Comparison of ENCODE assay signal across 9 mouse cellular contexts in genomic region chr16:44058745-44059144, GRCm38 (mm10). TPM values are rescaled to one million over a fixed set of nuclear protein-coding genes. Genes with fewer than 3 reads are reported as not detected.
A peak's percentile ranks its signal among the peaks of the same experiment; 100 is the strongest.
DNase-seq lines count a peak whose midpoint lies in the region; ATAC-seq lines count a peak whose summit lies in the region.
"Had no signal": no experiment of that assay in that cellular context is flagged by ENCODE, and none has a peak within 500 bp of the region (broad histone marks: within the 10 kb centered on the region; RNA-seq: fewer than 3 reads in every experiment).

No protein-coding gene starts in this region.

- no peaks in the 10 kb centered on the region for H3K9me3 ChIP-seq in forebrain, embryonic 15.5 days
- no peaks in the 10 kb centered on the region for H3K9me3 ChIP-seq in limb, embryonic 11.5 days (ENCODE audit: control insufficient read depth, low read length)
- H3K9me3 ChIP-seq: heart, embryonic 13.5 days had no signal

- H3K4me1 ChIP-seq in forebrain, embryonic 15.5 days = peaks cover 8% of the 10 kb centered on the region; the same call in 1 of the 2 replicates
- H3K4me1 ChIP-seq in limb, embryonic 11.5 days (ENCODE audit: control insufficient read depth, insufficient read depth, low read length) = no peaks in the 10 kb centered on the region; the same call in 1 of the 2 replicates
- H3K4me1 ChIP-seq: heart, embryonic 13.5 days had no signal

- H3K4me2 ChIP-seq in forebrain, embryonic 15.5 days (replicated peaks) = no peak overlapping the region
- no peak overlapping the region for H3K4me2 ChIP-seq in limb, embryonic 11.5 days (ENCODE audit: low read depth, severe bottlenecking)
- H3K4me2 ChIP-seq: heart, embryonic 13.5 days had no signal

- no peak overlapping the region for H3K27ac ChIP-seq in forebrain, embryonic 15.5 days (replicated peaks)
- no peak overlapping the region for H3K27ac ChIP-seq in limb, embryonic 11.5 days (replicated peaks; ENCODE audit: low read depth, low read length)
- H3K27ac ChIP-seq: heart, embryonic 13.5 days had no signal

- H3K9ac ChIP-seq in forebrain, embryonic 15.5 days (replicated peaks) = no peak overlapping the region
- no peak overlapping the region for H3K9ac ChIP-seq in limb, embryonic 11.5 days (ENCODE audit: low read length)
- H3K9ac ChIP-seq: heart, embryonic 13.5 days had no signal

- no peaks in the 10 kb centered on the region for H3K27me3 ChIP-seq in forebrain, embryonic 15.5 days
- H3K27me3 ChIP-seq in limb, embryonic 11.5 days (ENCODE audit: control insufficient read depth, insufficient read depth, low read length) = no peaks in the 10 kb centered on the region
- H3K27me3 ChIP-seq: heart, embryonic 13.5 days had no signal

- peak; percentile 76 for DNase-seq in urinary bladder, postnatal 14 days (ENCODE audit: low spot score)
- no peak for DNase-seq in urinary bladder, postnatal 10 days (ENCODE audit: low spot score)
- peak; percentile 70 for DNase-seq in c-Kit-positive CD71-positive TER-119-negative erythroid progenitor cells, embryonic 14.5 days (ENCODE audit: low read depth)
- peak; percentile 39 to 65 for DNase-seq in kidney, adult 8-10 months
- DNase-seq in limb, embryonic 11.5 days (ENCODE audit: low spot score) = peak; percentile 85
- DNase-seq in retina, adult 2 months (ENCODE audit: low read depth, low spot score) = peak; percentile 53
- peak; percentile 76 for DNase-seq in urinary bladder, postnatal 25 days (ENCODE audit: low spot score)

- H3K36me3 ChIP-seq in forebrain, embryonic 15.5 days = no peaks in the 10 kb centered on the region
- no peaks in the 10 kb centered on the region for H3K36me3 ChIP-seq in limb, embryonic 11.5 days (ENCODE audit: control insufficient read depth, insufficient read depth, low read length)
- H3K36me3 ChIP-seq: heart, embryonic 13.5 days had no signal

- H3K4me3 ChIP-seq in forebrain, embryonic 15.5 days = no peak overlapping the region
- no peak overlapping the region for H3K4me3 ChIP-seq in limb, embryonic 11.5 days (ENCODE audit: low read depth, low read length)
- H3K4me3 ChIP-seq: heart, embryonic 13.5 days had no signal

- 0 out of 2 replicates have a peak, but pooled peaks have one; percentile 39 for ATAC-seq in forebrain, embryonic 15.5 days (replicated peaks)
- no peak for ATAC-seq in limb, embryonic 11.5 days (ENCODE audit: insufficient number of reproducible peaks, low FRiP score, low TSS enrichment, low read depth)

- WGBS in forebrain, embryonic 15.5 days = 23% methylated on average over 10 of the region's 10 CpGs
- WGBS in limb, embryonic 11.5 days = 31% methylated on average over 10 of the region's 10 CpGs

RNA-seq across cellular contexts. Expression of gene Gramd1c, which starts 4.4 kb away (rescaled TPM):
- 2.1 and 4.2 TPM in 2 replicates for polyA plus RNA-seq in forebrain, embryonic 15.5 days (2015; fragmentation: Nextera tagmentation; extraction: Ambion mirVana)
- 3.7 and 4.3 TPM in 2 replicates for polyA plus RNA-seq in limb, embryonic 11.5 days (2014; fragmentation: Nextera tagmentation; extraction: Ambion mirVana)
